Mouse (Mus musculus): ENCODE measurements at regions not wholly inside any gene's neighbourhood (a gene's known extent, or its start where the extent isn't known, plus 50 kb on each side); places are given as distances from the start of the nearest gene placed in this dataset.
"Not testable (repeated sequence)": the region's sequence is repeated elsewhere in the genome, so short reads cannot be mapped to it uniquely, and the experiment has no call there.

DNA sequence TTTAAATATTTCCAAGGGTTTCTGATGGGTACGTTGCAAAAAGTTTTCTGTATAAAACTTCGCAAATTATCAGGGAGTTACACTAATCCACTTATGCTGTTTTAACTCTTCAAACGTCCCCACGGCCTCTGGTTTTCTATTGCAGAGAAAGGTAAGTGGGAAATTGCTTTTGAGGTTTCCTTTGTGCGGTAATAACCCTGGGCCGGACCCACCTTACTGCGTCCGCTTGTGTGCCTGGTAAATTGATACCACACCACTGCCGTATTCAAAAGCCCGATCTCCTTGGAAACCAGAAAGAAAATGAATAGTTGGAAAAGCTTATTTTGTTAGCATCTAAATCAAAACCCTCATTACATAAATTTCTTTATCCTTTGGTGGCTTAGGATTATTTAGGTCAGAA lies 167.0 kb upstream of the Kit start:
- Histone ChIP-seq H3K36me3 (ENCODE audit: control insufficient read depth in 1 of 2, insufficient read depth in 2 of 2, low read length in 2 of 2) (no peaks in the 10 kb centered on the region), H3K4me3 (ENCODE audit: control insufficient read depth in 1 of 2, insufficient read depth in 1 of 2, low read depth in 2 of 2, low read length in 2 of 2) (no peak overlapping the region), H3K79me2 (ENCODE audit: control insufficient read depth, insufficient read depth, low read length, poor library complexity) (no peaks in the 10 kb centered on the region), H3K9ac (ENCODE audit: control insufficient read depth, low read depth, low read length, poor library complexity, severe bottlenecking) (no peak overlapping the region), H3K27ac (ENCODE audit: control insufficient read depth, low read depth, low read length) (no peak overlapping the region), H3K4me1 (ENCODE audit: control insufficient read depth in 1 of 2, insufficient read depth in 2 of 2, low read length in 2 of 2) (no peaks in the 10 kb centered on the region), H3K9me3 (replicated peaks; ENCODE audit: insufficient read depth, low read length) (no peaks in the 10 kb centered on the region), H3K27me3 (ENCODE audit: control insufficient read depth in 1 of 2, insufficient read depth in 2 of 2, low read length in 2 of 2) (no peaks in the 10 kb centered on the region; a peak in 1 of 4 replicates)
- TF ChIP-seq SIN3A (IDR thresholded peaks at IDR 0.05; ENCODE audit: low read length) (no peak), MXI1 (IDR thresholded peaks at IDR 0.05; ENCODE audit: low read depth, low read length) (no peak), ZMIZ1 (IDR thresholded peaks at IDR 0.05; ENCODE audit: low read depth, low read length) (no peak), ELF1 (IDR thresholded peaks at IDR 0.05; ENCODE audit: low read depth, low read length) (no peak), NRF1 (IDR thresholded peaks at IDR 0.05; ENCODE audit: insufficient read depth, low read depth, low read length, poor library complexity, severe bottlenecking) (no peak), ZNF384 (IDR thresholded peaks at IDR 0.05; ENCODE audit: low read depth, low read length) (no peak), E2F4 (IDR thresholded peaks at IDR 0.05; ENCODE audit: borderline replicate concordance, low read depth, low read length) (no peak), KAT2A (conservative IDR thresholded peaks at IDR 0.05; ENCODE audit: low read depth, low read length) (no peak), USF2 (IDR thresholded peaks at IDR 0.05; ENCODE audit: borderline replicate concordance in 1 of 2, insufficient read depth in 1 of 2, low read depth in 1 of 2, low read length in 2 of 2) (no peak), EP300 (IDR thresholded peaks at IDR 0.05; ENCODE audit: low read depth in 1 of 2, low read length in 2 of 2) (no peak)
- no peak for DNase-seq (ENCODE audit: low read depth, low spot score)

DNA sequence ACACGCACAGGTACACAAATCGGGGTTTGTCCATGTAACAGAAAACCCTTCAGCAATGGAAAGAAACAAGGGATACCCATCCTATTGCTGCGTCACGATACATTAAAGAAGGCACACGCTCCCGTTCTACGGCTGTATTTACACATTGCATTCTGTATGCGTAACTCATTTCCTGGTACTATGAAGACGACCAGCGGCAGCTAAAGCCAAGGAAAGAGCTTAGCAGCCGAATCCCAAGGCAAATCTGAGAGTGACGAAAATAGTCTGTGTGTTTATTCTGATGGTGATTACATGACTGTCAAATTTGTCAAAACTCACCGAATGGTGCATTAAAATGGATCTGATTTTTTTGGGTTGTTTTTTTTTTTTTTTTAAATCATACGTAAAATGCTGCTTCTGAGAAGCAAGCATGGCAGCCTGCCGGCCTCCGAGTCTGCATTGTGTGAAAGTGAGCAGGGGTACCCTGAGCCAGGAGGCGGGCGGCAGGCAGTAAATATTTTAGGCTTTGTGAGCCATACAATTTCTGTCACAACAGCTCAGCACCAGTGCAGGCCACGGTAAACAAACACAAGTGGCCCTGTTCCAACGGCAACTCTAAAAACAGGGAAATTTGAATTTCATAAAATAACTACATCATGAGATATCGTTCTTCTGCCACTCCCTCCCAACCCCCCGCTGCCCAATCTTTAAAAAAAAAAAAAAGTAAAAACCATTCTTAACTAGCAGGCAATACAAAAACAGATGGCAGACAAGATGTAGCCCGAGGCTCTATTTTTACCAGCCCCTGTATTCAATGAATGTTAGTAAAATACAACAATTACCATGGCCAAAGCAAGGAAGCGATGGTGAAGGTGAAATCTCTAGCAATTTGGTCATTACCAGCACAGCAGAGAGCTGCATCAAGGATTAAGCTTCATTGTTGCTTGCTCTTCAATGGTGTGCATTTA lies 164.2 kb upstream of the Kit start:
- Histone ChIP-seq H3K79me2 (ENCODE audit: control insufficient read depth, insufficient read depth, low read length, poor library complexity) (no peaks in the 10 kb centered on the region), H3K27ac (ENCODE audit: control insufficient read depth, low read depth, low read length) (no peak overlapping the region), H3K27me3 (ENCODE audit: control insufficient read depth in 1 of 2, insufficient read depth in 2 of 2, low read length in 2 of 2) (no peaks in the 10 kb centered on the region; a peak in 1 of 4 replicates), H3K36me3 (ENCODE audit: control insufficient read depth in 1 of 2, insufficient read depth in 2 of 2, low read length in 2 of 2) (no peaks in the 10 kb centered on the region), H3K9ac (ENCODE audit: control insufficient read depth, low read depth, low read length, poor library complexity, severe bottlenecking) (no peak overlapping the region), H3K4me3 (ENCODE audit: control insufficient read depth in 1 of 2, insufficient read depth in 1 of 2, low read depth in 2 of 2, low read length in 2 of 2) (no peak overlapping the region), H3K9me3 (replicated peaks; ENCODE audit: insufficient read depth, low read length) (no peaks in the 10 kb centered on the region), H3K4me1 (ENCODE audit: control insufficient read depth in 1 of 2, insufficient read depth in 2 of 2, low read length in 2 of 2) (no peaks in the 10 kb centered on the region)
- DNase-seq (ENCODE audit: low read depth, low spot score): no peak
- TF ChIP-seq SIN3A (IDR thresholded peaks at IDR 0.05; ENCODE audit: low read length): no peak
- no peak for TF ChIP-seq TAL1 (IDR thresholded peaks at IDR 0.05; ENCODE audit: low read length)
- TF ChIP-seq USF1 (IDR thresholded peaks at IDR 0.05; ENCODE audit: low read depth, low read length): no peak
- TF ChIP-seq ZNF384 (IDR thresholded peaks at IDR 0.05; ENCODE audit: low read depth, low read length): no peak
- TF ChIP-seq POLR2AphosphoS2 (IDR thresholded peaks at IDR 0.05; ENCODE audit: low read length): no peak
- no peak for TF ChIP-seq ETS1 (IDR thresholded peaks at IDR 0.05; ENCODE audit: low read depth, low read length)
- no peak for TF ChIP-seq GABPA (IDR thresholded peaks at IDR 0.05; ENCODE audit: low read depth, low read length)
- TF ChIP-seq E2F4 (IDR thresholded peaks at IDR 0.05; ENCODE audit: borderline replicate concordance, low read depth, low read length): no peak
- TF ChIP-seq TBP (IDR thresholded peaks at IDR 0.05; ENCODE audit: low read depth, low read length): no peak
- TF ChIP-seq RCOR1 (IDR thresholded peaks at IDR 0.05; ENCODE audit: low read depth, low read length): no peak
- TF ChIP-seq TCF12 (IDR thresholded peaks at IDR 0.05; ENCODE audit: low read depth, low read length): no peak

DNA sequence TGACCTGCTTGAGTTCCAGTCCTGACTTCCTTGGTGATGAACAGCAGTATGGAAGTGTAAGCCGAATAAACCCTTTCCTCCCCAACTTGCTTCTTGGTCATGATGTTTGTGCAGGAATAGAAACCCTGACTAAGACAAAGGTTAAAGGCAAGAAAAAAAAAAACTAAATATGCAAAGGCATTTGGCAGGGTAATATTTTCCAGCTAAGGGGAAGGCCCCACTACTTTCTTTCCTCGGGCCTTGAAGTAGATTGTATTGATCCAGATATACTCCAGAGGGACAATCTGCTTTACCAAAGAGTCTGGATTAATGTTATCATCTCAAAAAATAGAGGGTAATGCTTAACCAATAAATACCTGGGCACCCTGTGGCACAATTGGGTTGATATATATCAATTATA lies 155.4 kb upstream of the Kit start:
- not testable (repeated sequence) for H3K36me3 ChIP-seq (ENCODE audit: control insufficient read depth in 1 of 2, insufficient read depth in 2 of 2, low read length in 2 of 2); H3K9me3 ChIP-seq (replicated peaks; ENCODE audit: insufficient read depth, low read length); H3K4me1 ChIP-seq (ENCODE audit: control insufficient read depth in 1 of 2, insufficient read depth in 2 of 2, low read length in 2 of 2); H3K27ac ChIP-seq (ENCODE audit: control insufficient read depth, low read depth, low read length); H3K4me3 ChIP-seq (ENCODE audit: control insufficient read depth in 1 of 2, insufficient read depth in 1 of 2, low read depth in 2 of 2, low read length in 2 of 2); H3K79me2 ChIP-seq (ENCODE audit: control insufficient read depth, insufficient read depth, low read length, poor library complexity); H3K9ac ChIP-seq (ENCODE audit: control insufficient read depth, low read depth, low read length, poor library complexity, severe bottlenecking); DNase-seq (ENCODE audit: low read depth, low spot score); H3K27me3 ChIP-seq (ENCODE audit: control insufficient read depth in 1 of 2, insufficient read depth in 2 of 2, low read length in 2 of 2)

Measured in MEL (cell line).